Mouse (Mus musculus): ENCODE results near the gene Rasgrp2. TPM values are rescaled to one million over a fixed set of nuclear protein-coding genes. Genes with fewer than 3 reads are reported as not detected.

Rasgrp2 gene
- polyA plus RNA-seq, 1 experiment from 2014 or later, result 36.9 TPM

GRCm38 (mm10) chr19:6373539-6374400 is 25.4 kb upstream of the Rasgrp2 start:
- H3K27me3 ChIP-seq (replicated peaks), result no peaks in the 10 kb centered on the region
- 70% methylated on average over 12 of the region's 12 CpGs for WGBS
- H3K36me3 ChIP-seq, result peaks cover 82% of the 10 kb centered on the region
- ATAC-seq, result no peak
- H3K4me3 ChIP-seq (replicated peaks), result no peak overlapping the region
- no peak overlapping the region for H3K4me2 ChIP-seq (replicated peaks)
- H3K4me1 ChIP-seq (replicated peaks), result 0 out of 2 replicates have a peak, but pooled peaks cover 3% of the 10 kb centered on the region
- no peak overlapping the region for H3K27ac ChIP-seq
- no peak overlapping the region for H3K9ac ChIP-seq
- H3K9me3 ChIP-seq, result no peaks in the 10 kb centered on the region

GRCm38 (mm10) chr19:6374571-6374970 is 24.6 kb upstream of the Rasgrp2 start:
- H3K27ac ChIP-seq, result no peak overlapping the region
- no peak overlapping the region for H3K4me2 ChIP-seq (replicated peaks)
- H3K36me3 ChIP-seq, result peaks cover 82% of the 10 kb centered on the region
- 0 out of 2 replicates have a peak, but pooled peaks cover 3% of the 10 kb centered on the region for H3K4me1 ChIP-seq (replicated peaks)
- WGBS, result 92% methylated on average over 10 of the region's 10 CpGs
- H3K9me3 ChIP-seq, result no peaks in the 10 kb centered on the region
- no peak for ATAC-seq
- H3K4me3 ChIP-seq (replicated peaks), result no peak overlapping the region
- no peak overlapping the region for H3K9ac ChIP-seq
- no peaks in the 10 kb centered on the region for H3K27me3 ChIP-seq (replicated peaks)

- H3K9me3 ChIP-seq, result no peaks in the 10 kb centered on the region
- no peak overlapping the region for H3K27ac ChIP-seq
- WGBS, result 90% methylated on average over 42 of the region's 42 CpGs
- no peak overlapping the region for H3K4me2 ChIP-seq (replicated peaks)
- peaks cover 77% of the 10 kb centered on the region for H3K36me3 ChIP-seq
- no peak overlapping the region for H3K9ac ChIP-seq
- 0 out of 2 replicates have a peak, but pooled peaks cover 3% of the 10 kb centered on the region for H3K4me1 ChIP-seq (replicated peaks)
- no peaks in the 10 kb centered on the region for H3K27me3 ChIP-seq (replicated peaks)
- no peak overlapping the region for H3K4me3 ChIP-seq (replicated peaks)
- no peak for ATAC-seq
Measured at GRCm38 (mm10) chr19:6375423-6376254, 23.5 kb upstream of the Rasgrp2 start.

GRCm38 (mm10) chr19:6376255-6376564 is 22.9 kb upstream of the Rasgrp2 start:
- ATAC-seq, result no peak
- 0 out of 2 replicates have a peak, but pooled peaks cover 3% of the 10 kb centered on the region for H3K4me1 ChIP-seq (replicated peaks)
- no peak overlapping the region for H3K27ac ChIP-seq
- peaks cover 71% of the 10 kb centered on the region for H3K36me3 ChIP-seq
- H3K4me3 ChIP-seq (replicated peaks), result no peak overlapping the region
- H3K27me3 ChIP-seq (replicated peaks), result no peaks in the 10 kb centered on the region
- no peak overlapping the region for H3K4me2 ChIP-seq (replicated peaks)
- WGBS, result 74% methylated on average over 14 of the region's 14 CpGs
- no peaks in the 10 kb centered on the region for H3K9me3 ChIP-seq
- no peak overlapping the region for H3K9ac ChIP-seq

GRCm38 (mm10) chr19:6376643-6377042 is 22.5 kb upstream of the Rasgrp2 start:
- no peak overlapping the region for H3K27ac ChIP-seq

GRCm38 (mm10) chr19:6377327-6378040 is 21.7 kb upstream of the Rasgrp2 start:
- no peak for ATAC-seq
- WGBS, result 83% methylated on average over 11 of the region's 11 CpGs
- no peak overlapping the region for H3K27ac ChIP-seq

More at GRCm38 (mm10) chr19:6376643-6377042, 22.5 kb upstream of the Rasgrp2 start:
- 0 out of 2 replicates have a peak, but pooled peaks cover 3% of the 10 kb centered on the region for H3K4me1 ChIP-seq (replicated peaks)
- H3K36me3 ChIP-seq, result peaks cover 67% of the 10 kb centered on the region
- no peaks in the 10 kb centered on the region for H3K9me3 ChIP-seq
- WGBS, result 73% methylated on average over 2 of the region's 2 CpGs
- no peak overlapping the region for H3K9ac ChIP-seq
- no peak overlapping the region for H3K4me3 ChIP-seq (replicated peaks)
- H3K27me3 ChIP-seq (replicated peaks), result no peaks in the 10 kb centered on the region
- no peak for ATAC-seq
- no peak overlapping the region for H3K4me2 ChIP-seq (replicated peaks)

GRCm38 (mm10) chr19:6380411-6381166 is 18.6 kb upstream of the Rasgrp2 start:
- ATAC-seq, result no peak
- Histone ChIP-seq H3K4me1 (replicated peaks) (peaks cover 12% of the 10 kb centered on the region), H3K27me3 (replicated peaks) (no peaks in the 10 kb centered on the region), H3K36me3 (peaks cover 29% of the 10 kb centered on the region), H3K4me3 (replicated peaks) (no peak overlapping the region), H3K9me3 (no peaks in the 10 kb centered on the region), H3K27ac (no peak overlapping the region), H3K4me2 (replicated peaks) (no peak overlapping the region), H3K9ac (no peak overlapping the region)
- 83% methylated on average over 9 of the region's 9 CpGs for WGBS

More at GRCm38 (mm10) chr19:6377327-6378040, 21.7 kb upstream of the Rasgrp2 start:
- Histone ChIP-seq H3K27me3 (replicated peaks) (no peaks in the 10 kb centered on the region), H3K9ac (no peak overlapping the region), H3K36me3 (peaks cover 58% of the 10 kb centered on the region), H3K4me1 (replicated peaks) (0 out of 2 replicates have a peak, but pooled peaks cover 3% of the 10 kb centered on the region), H3K9me3 (no peaks in the 10 kb centered on the region), H3K4me3 (replicated peaks) (no peak overlapping the region), H3K4me2 (replicated peaks) (no peak overlapping the region)

GRCm38 (mm10) chr19:6381238-6381637 is 17.9 kb upstream of the Rasgrp2 start:
- no peaks in the 10 kb centered on the region for H3K27me3 ChIP-seq (replicated peaks)
- no peaks in the 10 kb centered on the region for H3K9me3 ChIP-seq
- peaks cover 23% of the 10 kb centered on the region for H3K36me3 ChIP-seq
- peaks cover 12% of the 10 kb centered on the region for H3K4me1 ChIP-seq (replicated peaks)
- no peak for ATAC-seq
- WGBS, result 93% methylated on average over 5 of the region's 5 CpGs
- H3K27ac ChIP-seq, result no peak overlapping the region
- no peak overlapping the region for H3K4me2 ChIP-seq (replicated peaks)
- H3K4me3 ChIP-seq (replicated peaks), result no peak overlapping the region
- H3K9ac ChIP-seq, result no peak overlapping the region

- Histone ChIP-seq H3K4me1 (replicated peaks) (peaks cover 12% of the 10 kb centered on the region), H3K27ac (no peak overlapping the region), H3K36me3 (peaks cover 12% of the 10 kb centered on the region), H3K4me2 (replicated peaks) (no peak overlapping the region), H3K9me3 (no peaks in the 10 kb centered on the region), H3K27me3 (replicated peaks) (no peaks in the 10 kb centered on the region), H3K9ac (no peak overlapping the region), H3K4me3 (replicated peaks) (no peak overlapping the region)
- no peak for ATAC-seq
- 72% methylated on average over 4 of the region's 4 CpGs for WGBS
Measured at GRCm38 (mm10) chr19:6382323-6382924, 16.7 kb upstream of the Rasgrp2 start.

GRCm38 (mm10) chr19:6383470-6383869 is 15.7 kb upstream of the Rasgrp2 start:
- WGBS, result 46% methylated on average over 5 of the region's 5 CpGs

GRCm38 (mm10) chr19:6384128-6384527 is 15.0 kb upstream of the Rasgrp2 start, which contains the start of gene Pygm:
Pygm (plus strand) TSS chr19:6384399.
- H3K4me2 ChIP-seq (replicated peaks), result peak within 1 kb of the TSS; percentile 17; the same call in 1 of the 2 replicates
- H3K4me3 ChIP-seq (replicated peaks), result no peak within 1 kb of the TSS
- 0 out of 2 replicates have a peak within 1 kb of the TSS, but pooled peaks have one; percentile 22 for H3K27ac ChIP-seq
- no peaks in the 10 kb centered on the region for H3K27me3 ChIP-seq (replicated peaks)
- peak; percentile 40; the same call in 1 of the 2 replicates for ATAC-seq
- no peak within 1 kb of the TSS for H3K9ac ChIP-seq
- no peaks in the 10 kb centered on the region for H3K9me3 ChIP-seq
- WGBS, result 23% methylated on average over 7 of the region's 7 CpGs
- peaks cover 12% of the 10 kb centered on the region for H3K4me1 ChIP-seq (replicated peaks)
- H3K36me3 ChIP-seq, result no peaks in the 10 kb centered on the region

More at GRCm38 (mm10) chr19:6383470-6383869, 15.7 kb upstream of the Rasgrp2 start:
- Histone ChIP-seq H3K27me3 (replicated peaks) (no peaks in the 10 kb centered on the region), H3K27ac (0 out of 2 replicates have a peak overlapping the region, but pooled peaks have one; percentile 3), H3K4me3 (replicated peaks) (no peak overlapping the region), H3K9me3 (no peaks in the 10 kb centered on the region), H3K9ac (no peak overlapping the region), H3K4me1 (replicated peaks) (peaks cover 12% of the 10 kb centered on the region), H3K4me2 (replicated peaks) (no peak overlapping the region), H3K36me3 (peaks cover 1% of the 10 kb centered on the region; the same call in 1 of the 2 replicates)
- no peak for ATAC-seq
